Mouse (Mus musculus) testis, postnatal 10 days (tissue): ENCODE data around the gene Ift172.

Experiments
- DNase-seq: peaks from one replicate; pipeline ENCODE4 v3.0.0; 2021; ENCODE audit warnings: low spot score

The Ift172 gene

GRCm38 (mm10) chr5:31255971-31256370 lies 34.9 kb downstream of the Ift172 start:
- DNase-seq, result no peak

- DNase-seq, result no peak
Observed at GRCm38 (mm10) chr5:31255381-31255780, 35.5 kb downstream of the Ift172 start.

DNA sequence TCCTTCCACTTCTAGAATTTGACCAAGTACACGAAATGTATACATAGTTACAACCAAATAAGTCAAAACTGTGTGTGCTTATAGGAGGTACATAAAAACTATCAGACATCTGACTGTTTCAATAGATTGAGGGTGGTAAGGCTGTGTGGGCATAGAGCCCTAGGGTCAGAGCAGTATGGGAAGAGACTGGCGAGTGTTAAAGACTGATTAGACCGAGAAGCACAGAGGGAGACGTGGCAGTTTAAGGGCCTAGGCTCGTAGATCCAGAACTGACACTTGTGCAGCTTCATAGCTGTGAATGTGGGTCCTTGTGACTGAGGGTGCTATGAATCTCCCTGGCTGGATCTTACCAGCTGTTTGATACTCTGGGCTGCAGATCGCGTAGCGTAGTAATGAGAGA lies 36.0 kb downstream of the Ift172 start:
- no peak for DNase-seq

DNA sequence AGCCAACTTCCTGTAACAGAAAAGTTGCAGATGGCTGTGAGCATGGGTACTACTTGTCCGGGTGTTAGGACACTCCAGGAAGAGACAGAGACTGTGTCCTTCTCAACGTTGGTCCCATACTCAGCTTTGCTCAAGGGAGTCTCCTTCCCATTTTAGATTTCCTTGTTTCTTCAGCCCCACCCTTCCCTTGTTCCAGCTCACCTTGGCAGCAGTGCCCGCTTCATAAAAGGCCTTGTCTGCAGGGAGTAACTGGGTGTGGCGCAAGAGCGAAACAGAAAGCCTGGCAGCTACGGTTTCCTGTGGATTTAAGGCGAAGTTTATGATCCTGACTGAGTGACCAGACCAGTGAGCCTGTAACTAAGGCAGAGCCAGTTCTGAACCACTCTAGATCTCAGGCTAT lies 36.5 kb downstream of the Ift172 start:
- peak; percentile 40 for DNase-seq

- no peak for DNase-seq
Observed at GRCm38 (mm10) chr5:31253806-31254205, 37.1 kb downstream of the Ift172 start.

- DNase-seq, result no peak
Observed at GRCm38 (mm10) chr5:31252795-31253545, 37.9 kb downstream of the Ift172 start.

DNA sequence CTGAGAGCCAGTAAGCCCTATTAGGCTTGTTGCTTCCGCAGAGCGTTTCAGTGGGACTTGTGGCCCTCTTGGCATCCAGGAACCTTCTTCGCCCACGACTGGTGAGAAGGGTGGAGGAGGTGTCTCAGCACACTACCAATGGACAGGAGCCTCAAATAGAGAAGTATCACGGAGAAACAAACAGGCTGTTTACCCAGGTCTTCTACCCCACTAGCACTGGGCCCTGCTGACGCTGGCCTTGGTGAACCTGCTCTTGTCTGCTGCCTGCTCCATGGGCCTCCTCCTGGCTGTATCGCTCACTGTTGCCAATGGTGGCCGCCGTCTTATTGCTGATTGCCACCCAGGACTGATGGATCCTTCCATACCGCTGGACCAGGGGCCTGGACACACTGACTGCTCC lies 38.8 kb downstream of the Ift172 start:
- peak; percentile 38 for DNase-seq

DNA sequence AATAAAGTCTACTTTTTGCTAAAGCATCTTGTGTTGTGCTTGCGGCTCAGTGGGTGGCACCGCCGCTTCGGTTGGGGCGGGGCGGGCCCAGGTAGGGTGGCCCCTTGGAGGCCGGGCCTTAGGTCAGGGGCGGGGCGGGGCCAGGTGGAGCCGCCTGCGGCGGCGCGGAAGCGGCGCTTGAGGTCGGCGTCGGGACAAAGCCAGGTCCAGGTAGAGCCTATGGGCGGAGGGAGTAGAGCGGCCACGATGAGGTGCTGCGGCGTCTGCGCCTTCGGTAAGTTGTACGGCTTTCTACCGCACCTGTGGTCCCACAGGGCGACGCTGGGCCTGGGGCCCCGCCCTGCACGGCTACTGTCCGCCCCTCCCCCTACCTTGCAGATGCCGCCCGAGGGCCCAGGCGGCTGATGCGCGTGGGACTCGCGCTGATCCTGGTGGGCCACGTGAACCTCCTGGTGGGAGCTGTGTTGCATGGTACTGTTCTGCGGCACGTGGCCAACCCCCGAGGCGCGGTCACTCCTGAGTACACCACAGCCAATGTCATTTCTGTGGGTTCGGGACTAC lies 39.3 kb downstream of the Ift172 start, which contains the start of gene Krtcap3:
Gene Krtcap3, plus strand, starts transcription at position 151 of the 561 bp plus-strand sequence.
- DNase-seq, result peak; percentile 66

DNA sequence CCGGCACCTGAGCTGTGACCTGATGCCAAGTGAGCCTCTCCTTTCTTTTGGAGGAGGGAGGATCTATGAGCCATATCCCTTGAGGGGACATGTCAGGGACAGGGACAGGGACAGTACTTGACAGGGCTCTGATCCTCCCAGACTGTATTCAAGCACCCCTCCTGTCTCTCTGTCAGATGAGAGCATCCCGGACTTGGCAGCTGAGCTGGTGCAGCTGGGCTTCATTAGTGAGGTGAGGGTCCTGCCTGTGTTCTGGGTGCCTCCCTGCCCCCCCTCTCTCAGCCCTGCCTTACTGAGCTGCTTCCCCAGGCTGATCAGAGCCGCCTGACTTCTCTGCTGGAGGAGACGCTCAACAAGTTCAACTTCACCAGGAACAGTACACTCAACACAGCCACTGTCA lies 40.2 kb downstream of the Ift172 start:
- DNase-seq, result peak; percentile 40

GRCm38 (mm10) chr5:31242191-31242590 lies 48.7 kb downstream of the Ift172 start:
- DNase-seq, result no peak

GRCm38 (mm10) chr5:31241522-31242034 lies 49.3 kb downstream of the Ift172 start:
- DNase-seq, result peak; percentile 51

GRCm38 (mm10) chr5:31240637-31241521 lies 50.0 kb downstream of the Ift172 start, which contains the start of the genes Nrbp1 and Gm9970:
Gene Nrbp1 (plus strand): TSS chr5:31240864.
Gene Gm9970 (minus strand): TSS chr5:31241232.
- DNase-seq, result peak; percentile 96

GRCm38 (mm10) chr5:31226641-31227040 lies 64.3 kb downstream of the Ift172 start:
- DNase-seq, result no peak

GRCm38 (mm10) chr5:31222696-31223095 lies 68.2 kb downstream of the Ift172 start:
- DNase-seq, result no peak

DNA sequence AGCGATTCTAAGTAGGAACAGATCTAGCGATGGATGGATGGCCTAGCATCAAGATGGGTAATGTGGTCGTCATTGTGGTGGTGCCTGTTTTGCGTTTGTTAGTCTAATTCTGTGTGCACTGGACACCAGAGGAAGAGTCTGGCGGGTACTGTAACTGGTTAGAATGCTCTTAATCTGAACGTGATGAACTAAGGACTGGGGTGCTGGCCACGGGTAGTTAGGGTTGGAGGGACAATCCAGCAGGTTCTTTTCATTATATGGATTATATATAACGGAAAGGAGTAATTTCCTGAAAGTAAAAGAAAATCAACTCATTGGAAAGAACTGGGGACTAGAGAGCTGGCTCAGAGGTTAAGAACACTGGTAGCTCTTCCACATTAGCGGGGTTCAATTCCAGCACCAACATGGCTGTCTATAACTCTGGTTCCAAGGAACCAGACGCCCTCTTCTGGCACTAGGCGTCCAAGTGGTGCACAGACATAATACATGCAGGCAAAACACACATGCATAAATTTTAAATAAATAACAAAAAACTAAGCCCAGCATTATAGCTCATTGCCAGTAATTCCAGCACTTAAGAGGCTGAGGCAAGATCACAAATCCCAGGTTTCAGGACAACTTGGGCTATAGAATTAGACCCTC lies 69.5 kb downstream of the Ift172 start:
- no peak for DNase-seq

GRCm38 (mm10) chr5:31220448-31221303 lies 70.2 kb downstream of the Ift172 start, which contains the start of gene Ppm1g:
Gene Ppm1g (minus strand): TSS chr5:31220687.
- DNase-seq, result peak; percentile 100

DNA sequence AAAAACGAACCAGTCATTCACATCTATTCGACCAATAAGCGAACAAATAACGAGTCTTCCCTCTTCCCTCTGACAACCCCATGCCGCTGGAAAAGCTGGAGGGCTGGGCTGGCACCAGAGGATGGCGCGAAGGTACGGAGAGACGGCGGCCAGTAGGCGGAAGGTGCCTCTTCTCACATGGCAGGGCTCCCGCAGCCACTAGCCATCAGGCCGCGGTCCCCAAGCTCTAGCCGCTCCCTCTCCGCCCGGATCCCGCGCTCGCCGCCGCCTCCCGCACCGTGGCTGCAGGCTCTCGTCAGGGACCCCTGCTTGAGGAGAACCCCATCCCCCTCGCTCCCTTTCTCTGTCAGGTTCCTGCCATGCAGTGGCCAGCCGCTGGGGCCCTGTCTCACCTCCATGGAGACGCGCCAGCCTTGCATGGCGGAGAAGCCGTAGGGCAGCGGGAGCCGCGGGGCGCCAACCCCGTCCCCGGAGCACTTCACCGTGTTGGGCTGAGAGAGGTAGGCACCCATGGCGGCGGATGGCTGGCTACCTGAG lies 70.9 kb downstream of the Ift172 start:
- peak; percentile 77 for DNase-seq

DNA sequence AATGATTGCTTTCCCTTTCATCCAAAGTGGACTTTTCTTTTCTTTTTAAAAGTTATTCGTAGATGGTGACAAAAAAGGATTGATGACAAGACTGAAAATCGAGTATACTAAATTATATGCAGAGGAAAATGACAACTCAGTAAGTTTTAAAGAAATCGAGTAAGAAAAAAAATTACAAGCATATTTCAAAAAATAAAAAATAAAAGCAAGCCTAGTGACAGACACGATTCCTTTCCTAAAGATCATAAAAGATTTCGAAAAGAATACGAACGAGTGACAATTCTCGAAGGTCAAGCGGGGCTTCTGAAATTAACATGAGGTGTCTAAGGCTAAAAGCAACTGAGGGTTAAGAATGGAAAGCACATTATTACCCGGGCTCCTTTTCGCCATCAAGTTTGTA lies 71.4 kb downstream of the Ift172 start:
- DNase-seq, result no peak

GRCm38 (mm10) chr5:31219070-31219469 lies 71.8 kb downstream of the Ift172 start:
- peak; percentile 45 for DNase-seq

DNA sequence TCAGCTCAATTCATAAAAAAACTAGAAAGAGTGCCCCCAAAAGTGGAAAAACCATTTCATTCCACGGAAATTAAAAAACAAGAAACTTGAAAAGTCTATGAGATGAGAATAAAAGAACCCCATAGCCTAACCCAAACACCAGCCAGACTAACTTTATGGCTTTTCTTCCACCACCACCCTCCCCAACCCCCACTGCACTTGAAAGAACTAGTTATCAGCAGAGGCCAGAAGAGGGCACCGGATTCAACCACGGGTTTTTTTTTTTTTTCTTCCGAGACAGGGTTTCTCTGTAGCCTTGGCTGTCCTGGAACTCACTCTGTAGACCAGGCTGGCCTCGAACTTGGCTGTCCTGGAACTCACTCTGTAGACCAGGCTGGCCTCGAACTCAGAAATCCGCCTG lies 72.6 kb downstream of the Ift172 start:
- peak; percentile 39 for DNase-seq
